21 mouse cellular contexts compared by ENCODE assay signal in genomic region chr3:129364818-129365390, GRCm38 (mm10). TPM values are rescaled to one million over a fixed set of nuclear protein-coding genes. Genes with fewer than 3 reads are reported as not detected.
DNase-seq lines count a peak whose midpoint lies in the region; ATAC-seq lines count a peak whose summit lies in the region.
"Had no signal": no experiment of that assay in that cellular context is flagged by ENCODE, and none has a peak within 500 bp of the region (broad histone marks: within the 10 kb centered on the region; RNA-seq: fewer than 3 reads in every experiment).

No protein-coding gene starts in this region.

- no peaks in the 10 kb centered on the region for H3K27me3 ChIP-seq in hindbrain, embryonic 16.5 days (replicated peaks; ENCODE audit: control insufficient read depth, insufficient read depth, low read length)
- no peaks in the 10 kb centered on the region for H3K27me3 ChIP-seq in hindbrain, embryonic 11.5 days (ENCODE audit: control insufficient read depth, insufficient read depth, low read length)
- H3K27me3 ChIP-seq: embryonic facial prominence, embryonic 15.5 days; forebrain, embryonic 13.5 days; heart, embryonic 15.5 days; liver, embryonic 12.5 days; megakaryocyte, embryonic 14.5 days; Patski had no signal

- H3K27ac ChIP-seq in hindbrain, embryonic 16.5 days (ENCODE audit: low read depth, low read length), result no peak overlapping the region
- H3K27ac ChIP-seq in hindbrain, embryonic 11.5 days (ENCODE audit: low read depth, low read length), result no peak overlapping the region
- H3K27ac ChIP-seq: embryonic facial prominence, embryonic 15.5 days; forebrain, embryonic 13.5 days; heart, embryonic 15.5 days; liver, embryonic 12.5 days had no signal

- no peaks in the 10 kb centered on the region for H3K36me3 ChIP-seq in hindbrain, embryonic 16.5 days (ENCODE audit: control insufficient read depth, insufficient read depth, low read length)
- H3K36me3 ChIP-seq in hindbrain, embryonic 11.5 days (ENCODE audit: control insufficient read depth, insufficient read depth, low read length), result no peaks in the 10 kb centered on the region
- H3K36me3 ChIP-seq: embryonic facial prominence, embryonic 15.5 days; heart, embryonic 15.5 days; liver, embryonic 12.5 days had no signal

- no peaks in the 10 kb centered on the region for H3K9me3 ChIP-seq in hindbrain, embryonic 16.5 days (ENCODE audit: control insufficient read depth, low read length)
- H3K9me3 ChIP-seq in hindbrain, embryonic 11.5 days (ENCODE audit: control insufficient read depth, low read length), result no peaks in the 10 kb centered on the region
- H3K9me3 ChIP-seq: embryonic facial prominence, embryonic 15.5 days; heart, embryonic 15.5 days had no signal

- ATAC-seq in hindbrain, embryonic 16.5 days, result peak; percentile 57; the same call in 1 of the 2 replicates
- no peak for ATAC-seq in hindbrain, embryonic 11.5 days (ENCODE audit: low FRiP score)
- ATAC-seq: CD4-positive, CD25-positive, alpha-beta regulatory T cell, adult 4 months; forebrain, embryonic 13.5 days; liver, embryonic 12.5 days; Patski had no signal

- H3K4me1 ChIP-seq in hindbrain, embryonic 16.5 days (ENCODE audit: control insufficient read depth, insufficient read depth, low read depth, low read length), result no peaks in the 10 kb centered on the region
- H3K4me1 ChIP-seq in hindbrain, embryonic 11.5 days (replicated peaks; ENCODE audit: control insufficient read depth, insufficient read depth, low read length), result no peaks in the 10 kb centered on the region
- H3K4me1 ChIP-seq: embryonic facial prominence, embryonic 15.5 days; forebrain, embryonic 13.5 days; heart, embryonic 15.5 days; liver, embryonic 12.5 days; megakaryocyte, embryonic 14.5 days had no signal

- H3K4me3 ChIP-seq in hindbrain, embryonic 16.5 days (ENCODE audit: low read length), result no peak overlapping the region
- H3K4me3 ChIP-seq in hindbrain, embryonic 11.5 days (ENCODE audit: low read depth, low read length), result no peak overlapping the region
- H3K4me3 ChIP-seq: embryonic facial prominence, embryonic 15.5 days; forebrain, embryonic 13.5 days; heart, embryonic 15.5 days; liver, embryonic 12.5 days; megakaryocyte, embryonic 14.5 days had no signal

- peak; percentile 51 for DNase-seq in adrenal gland, postnatal 10 days
- DNase-seq in adrenal gland, postnatal 4 days (ENCODE audit: low spot score in 2 of 2), result no peak
- no peak for DNase-seq in hindbrain, embryonic 11.5 days (ENCODE audit: low spot score)
- peak; percentile 13 to 15 for DNase-seq in kidney, postnatal 36 days
- DNase-seq in kidney, postnatal 4 days, result no peak
- peak; percentile 40 for DNase-seq in gonadal fat pad, adult 2 months (ENCODE audit: low read depth)
- DNase-seq in right cerebral cortex, postnatal 14 days, result no peak
- DNase-seq: cerebellum, postnatal 25 days; gastrocnemius, postnatal 10 days; heart, postnatal 4 days; kidney, postnatal 25 days; lung, adult 2 months; thymus, postnatal 4 days had no signal

- WGBS in hindbrain, embryonic 16.5 days, result 72% methylated on average over 2 of the region's 2 CpGs
- 78% methylated on average over 2 of the region's 2 CpGs for WGBS in hindbrain, embryonic 11.5 days

- H3K4me2 ChIP-seq in hindbrain, embryonic 16.5 days (ENCODE audit: low read length), result no peak overlapping the region
- no peak overlapping the region for H3K4me2 ChIP-seq in hindbrain, embryonic 11.5 days (replicated peaks; ENCODE audit: low read depth, low read length)
- H3K4me2 ChIP-seq: embryonic facial prominence, embryonic 15.5 days; forebrain, embryonic 13.5 days; heart, embryonic 15.5 days; liver, embryonic 12.5 days had no signal

- no peak overlapping the region for H3K9ac ChIP-seq in hindbrain, embryonic 16.5 days (ENCODE audit: low read depth, low read length)
- no peak overlapping the region for H3K9ac ChIP-seq in hindbrain, embryonic 11.5 days (ENCODE audit: low read depth, low read length)
- H3K9ac ChIP-seq: embryonic facial prominence, embryonic 15.5 days; forebrain, embryonic 13.5 days; heart, embryonic 15.5 days; liver, embryonic 12.5 days had no signal

RNA-seq across cellular contexts. Expression of gene Enpep, which starts 32.4 kb away (rescaled TPM):
- 10 to 100 TPM in 1 of 2 experiments, 1 to 10 TPM in 1; 9.1 to 11.1 TPM for total RNA-seq in adrenal gland, postnatal 10 days (2021)
- total RNA-seq in adrenal gland, postnatal 4 days (2021), result 10 to 100 TPM; 11.0 to 32.1 TPM
- polyA plus RNA-seq in hindbrain, embryonic 16.5 days (2015; fragmentation: Nextera tagmentation; extraction: Ambion mirVana), result 2.4 and 3.2 TPM in 2 replicates
- 0.39 and 0.49 TPM in 2 replicates for polyA plus RNA-seq in hindbrain, embryonic 11.5 days (2014; fragmentation: Nextera tagmentation; extraction: Ambion mirVana)
- polyA plus RNA-seq in gonadal fat pad, adult 2 months (2012; rRNA removed), result 26.3 and 30.8 TPM in 2 replicates

Comparison
In these comparisons a context has a peak if more than half of its experiments do, and no peak if none do; other contexts are left out.
1. DNase-seq: peak in adrenal gland, postnatal 10 days (single experiment), kidney, postnatal 36 days (2 of 2) and gonadal fat pad, adult 2 months (single experiment); none in adrenal gland, postnatal 4 days (0 of 2), hindbrain, embryonic 11.5 days (single experiment), kidney, postnatal 4 days (0 of 2) and right cerebral cortex, postnatal 14 days (single experiment).